23 mouse cellular contexts compared by ENCODE assay signal in genomic region chr13:117792861-117793260, GRCm38 (mm10).
DNase-seq lines count a peak whose midpoint lies in the region; ATAC-seq and TF ChIP-seq lines count a peak whose summit lies in the region.
"Had no signal": no experiment of that assay in that cellular context is flagged by ENCODE, and none has a peak within 500 bp of the region (broad histone marks: within the 10 kb centered on the region; RNA-seq: fewer than 3 reads in every experiment).

No protein-coding gene starts in this region.

- H3K4me1 ChIP-seq in embryonic facial prominence, embryonic 14.5 days (ENCODE audit: control insufficient read depth, insufficient read depth, low read length) = no peaks in the 10 kb centered on the region
- H3K4me1 ChIP-seq in embryonic facial prominence, embryonic 10.5 days = no peaks in the 10 kb centered on the region
- no peaks in the 10 kb centered on the region for H3K4me1 ChIP-seq in forebrain, postnatal 0 days (ENCODE audit: insufficient read depth)
- H3K4me1 ChIP-seq in forebrain, embryonic 10.5 days = no peaks in the 10 kb centered on the region
- no peaks in the 10 kb centered on the region for H3K4me1 ChIP-seq in midbrain, embryonic 13.5 days (replicated peaks)
- H3K4me1 ChIP-seq: embryonic facial prominence, embryonic 13.5 days; heart, embryonic 10.5 days; hindbrain, embryonic 12.5 days; hindbrain, embryonic 15.5 days had no signal

- no peak overlapping the region for H3K4me2 ChIP-seq in embryonic facial prominence, embryonic 14.5 days (ENCODE audit: low read depth, low read length)
- H3K4me2 ChIP-seq in forebrain, postnatal 0 days (ENCODE audit: low read depth) = no peak overlapping the region
- no peak overlapping the region for H3K4me2 ChIP-seq in midbrain, embryonic 13.5 days (replicated peaks)
- H3K4me2 ChIP-seq: embryonic facial prominence, embryonic 13.5 days; hindbrain, embryonic 12.5 days; hindbrain, embryonic 15.5 days had no signal

- no peaks in the 10 kb centered on the region for H3K36me3 ChIP-seq in embryonic facial prominence, embryonic 14.5 days (ENCODE audit: control insufficient read depth, insufficient read depth, low read length)
- H3K36me3 ChIP-seq in embryonic facial prominence, embryonic 10.5 days (replicated peaks) = no peaks in the 10 kb centered on the region
- H3K36me3 ChIP-seq in forebrain, postnatal 0 days (ENCODE audit: insufficient read depth) = no peaks in the 10 kb centered on the region
- H3K36me3 ChIP-seq in forebrain, embryonic 10.5 days (replicated peaks) = no peaks in the 10 kb centered on the region
- no peaks in the 10 kb centered on the region for H3K36me3 ChIP-seq in midbrain, embryonic 13.5 days
- H3K36me3 ChIP-seq: embryonic facial prominence, embryonic 13.5 days; heart, embryonic 10.5 days; hindbrain, embryonic 12.5 days; hindbrain, embryonic 15.5 days had no signal

- TF ChIP-seq CTCF in forebrain, postnatal 0 days (IDR thresholded peaks at IDR 0.05; ENCODE audit: low read depth) = no peak

- no peak overlapping the region for H3K9ac ChIP-seq in embryonic facial prominence, embryonic 14.5 days (ENCODE audit: low read depth, low read length)
- H3K9ac ChIP-seq in forebrain, postnatal 0 days = no peak overlapping the region
- H3K9ac ChIP-seq in midbrain, embryonic 13.5 days (replicated peaks) = no peak overlapping the region
- H3K9ac ChIP-seq: embryonic facial prominence, embryonic 13.5 days; hindbrain, embryonic 12.5 days; hindbrain, embryonic 15.5 days had no signal

- peak; percentile 9 for DNase-seq in embryonic facial prominence, embryonic 14.5 days (ENCODE audit: low spot score)
- no peak for DNase-seq in embryonic facial prominence, embryonic 10.5 days (ENCODE audit: low spot score)
- DNase-seq in forebrain, postnatal 0 days = peak; percentile 22
- no peak for DNase-seq in forebrain, embryonic 10.5 days (ENCODE audit: extremely low spot score, low spot score)
- DNase-seq in 3T3-L1 (ENCODE audit: low read depth, low spot score) (peak; percentile 38), adipocyte (ENCODE audit: low spot score) (peak; percentile 89)
- DNase-seq in left cerebral cortex, adult 11 months (ENCODE audit: low spot score) = no peak
- DNase-seq: adrenal gland, postnatal 10 days; adrenal gland, postnatal 36 days; cerebellum, adult 11-12 months; cerebellum, adult 8-10 months; gastrocnemius, postnatal 10 days; gastrocnemius, postnatal 36 days; heart, adult 2 months; kidney, adult 2 months had no signal

- 55% methylated on average over 1 of the region's 1 CpGs for WGBS in embryonic facial prominence, embryonic 14.5 days
- WGBS in embryonic facial prominence, embryonic 10.5 days = 76% methylated on average over 1 of the region's 1 CpGs
- 71% methylated on average over 1 of the region's 1 CpGs for WGBS in forebrain, postnatal 0 days
- WGBS in forebrain, embryonic 10.5 days = 76% methylated on average over 1 of the region's 1 CpGs
- 67% methylated on average over 1 of the region's 1 CpGs for WGBS in midbrain, embryonic 13.5 days

- no peak for ATAC-seq in embryonic facial prominence, embryonic 14.5 days (ENCODE audit: low read depth)
- no peak for ATAC-seq in forebrain, postnatal 0 days
- ATAC-seq in midbrain, embryonic 13.5 days = no peak
- ATAC-seq: activated CD4-positive, CD25-positive, alpha-beta regulatory T cell, adult 4 months; CD4-positive, CD25-positive, alpha-beta regulatory T cell, adult 4 months; intestine, postnatal 0 days had no signal

- H3K27me3 ChIP-seq in embryonic facial prominence, embryonic 14.5 days (replicated peaks; ENCODE audit: control insufficient read depth, insufficient read depth, low read length) = no peaks in the 10 kb centered on the region
- H3K27me3 ChIP-seq in embryonic facial prominence, embryonic 10.5 days (replicated peaks; ENCODE audit: low read depth, poor library complexity, severe bottlenecking) = no peaks in the 10 kb centered on the region
- no peaks in the 10 kb centered on the region for H3K27me3 ChIP-seq in forebrain, postnatal 0 days (ENCODE audit: insufficient read depth, low read length)
- H3K27me3 ChIP-seq in forebrain, embryonic 10.5 days (ENCODE audit: poor library complexity, severe bottlenecking) = no peaks in the 10 kb centered on the region
- H3K27me3 ChIP-seq in midbrain, embryonic 13.5 days = no peaks in the 10 kb centered on the region
- H3K27me3 ChIP-seq: embryonic facial prominence, embryonic 13.5 days; hindbrain, embryonic 12.5 days; hindbrain, embryonic 15.5 days had no signal

- no peak overlapping the region for H3K27ac ChIP-seq in embryonic facial prominence, embryonic 14.5 days (replicated peaks; ENCODE audit: low read depth, low read length)
- no peak overlapping the region for H3K27ac ChIP-seq in embryonic facial prominence, embryonic 10.5 days (replicated peaks)
- H3K27ac ChIP-seq in forebrain, postnatal 0 days (ENCODE audit: low read depth, low read length) = no peak overlapping the region
- no peak overlapping the region for H3K27ac ChIP-seq in forebrain, embryonic 10.5 days
- no peak overlapping the region for H3K27ac ChIP-seq in midbrain, embryonic 13.5 days
- H3K27ac ChIP-seq: embryonic facial prominence, embryonic 13.5 days; heart, adult 2 months; heart, embryonic 10.5 days; hindbrain, embryonic 12.5 days; hindbrain, embryonic 15.5 days had no signal

- H3K9me3 ChIP-seq in embryonic facial prominence, embryonic 14.5 days (ENCODE audit: control insufficient read depth, low read length) = no peaks in the 10 kb centered on the region
- no peaks in the 10 kb centered on the region for H3K9me3 ChIP-seq in embryonic facial prominence, embryonic 10.5 days
- no peaks in the 10 kb centered on the region for H3K9me3 ChIP-seq in forebrain, postnatal 0 days (ENCODE audit: low read length)
- no peaks in the 10 kb centered on the region for H3K9me3 ChIP-seq in forebrain, embryonic 10.5 days
- no peaks in the 10 kb centered on the region for H3K9me3 ChIP-seq in midbrain, embryonic 13.5 days
- H3K9me3 ChIP-seq: embryonic facial prominence, embryonic 13.5 days; heart, embryonic 10.5 days; hindbrain, embryonic 12.5 days; hindbrain, embryonic 15.5 days had no signal

- H3K4me3 ChIP-seq in embryonic facial prominence, embryonic 14.5 days (ENCODE audit: low read depth, low read length) = no peak overlapping the region
- no peak overlapping the region for H3K4me3 ChIP-seq in embryonic facial prominence, embryonic 10.5 days
- no peak overlapping the region for H3K4me3 ChIP-seq in forebrain, postnatal 0 days (ENCODE audit: low read depth, low read length)
- H3K4me3 ChIP-seq in forebrain, embryonic 10.5 days = no peak overlapping the region
- no peak overlapping the region for H3K4me3 ChIP-seq in midbrain, embryonic 13.5 days (replicated peaks)
- H3K4me3 ChIP-seq: embryonic facial prominence, embryonic 13.5 days; heart, adult 2 months; heart, embryonic 10.5 days; hindbrain, embryonic 12.5 days; hindbrain, embryonic 15.5 days had no signal

Comparison
In these comparisons a context has a peak if more than half of its experiments do, and no peak if none do; other contexts are left out.
1. DNase-seq: peak in embryonic facial prominence, embryonic 14.5 days (single experiment), forebrain, postnatal 0 days (single experiment), 3T3-L1 (single experiment) and adipocyte (single experiment); none in embryonic facial prominence, embryonic 10.5 days (single experiment), forebrain, embryonic 10.5 days (single experiment) and left cerebral cortex, adult 11 months (single experiment).